Mouse (Mus musculus) heart, adult 18-20 months (tissue): ENCODE measurements around the gene Slc16a2. TPM values are rescaled to one million over a fixed set of nuclear protein-coding genes. Genes with fewer than 3 reads are reported as not detected.

Experiments
- DNase-seq, 2 experiments: peaks; one replicate each; pipeline ENCODE4 v3.0.0; 2021 to 2022; ENCODE audit warnings: mixed read lengths in 1 of 2
- long read RNA-seq, 2 experiments: library from polyadenylated mRNA; stranded (forward); transcript quantifications; one replicate each; pipeline ENCODE4 v2.0.0; 2021
- total RNA-seq, 2 experiments: library from RNA; stranded (reverse); gene quantifications; 2 replicates each; pipeline ENCODE4 v1.2.3; 2021

The Slc16a2 gene
- 1 to 10 TPM; 6.6 to 7.0 TPM for total RNA-seq
- long read RNA-seq, experiment 1, full-length matches to known transcripts = 2 of 3 reads
- long read RNA-seq, experiment 1, partial matches to known transcripts = 0 of 3 reads
- long read RNA-seq, experiment 1, other reads (novel, unspliced or antisense) = 1 of 3 reads
- long read RNA-seq, experiment 2, full-length matches to known transcripts = 1 of 3 reads
- long read RNA-seq, experiment 2, partial matches to known transcripts = 0 of 3 reads
- long read RNA-seq, experiment 2, other reads (novel, unspliced or antisense) = 2 of 3 reads

DNA sequence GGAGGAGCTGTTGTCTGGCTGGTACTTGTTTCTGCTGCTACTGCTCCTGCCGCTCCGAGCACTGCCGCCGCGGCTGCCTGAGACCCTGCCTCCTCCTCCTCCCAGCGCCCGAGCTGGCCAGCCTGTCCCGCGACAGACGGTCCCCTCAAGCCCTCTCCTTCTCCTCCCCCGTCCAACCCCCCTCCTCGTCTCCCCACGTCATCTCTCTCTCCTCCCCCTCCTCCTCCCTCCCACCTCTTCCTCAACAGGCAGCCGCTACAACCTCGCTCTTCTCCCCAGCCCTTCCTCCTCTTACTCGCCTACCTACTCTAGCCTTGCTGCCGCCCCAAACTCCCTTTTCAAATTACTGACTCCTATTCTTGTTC is at the start of gene Slc16a2:
Slc16a2 (minus strand) TSS at position 152 of the 365 bp plus-strand sequence.
- peak; percentile 64 to 72 for DNase-seq

DNA sequence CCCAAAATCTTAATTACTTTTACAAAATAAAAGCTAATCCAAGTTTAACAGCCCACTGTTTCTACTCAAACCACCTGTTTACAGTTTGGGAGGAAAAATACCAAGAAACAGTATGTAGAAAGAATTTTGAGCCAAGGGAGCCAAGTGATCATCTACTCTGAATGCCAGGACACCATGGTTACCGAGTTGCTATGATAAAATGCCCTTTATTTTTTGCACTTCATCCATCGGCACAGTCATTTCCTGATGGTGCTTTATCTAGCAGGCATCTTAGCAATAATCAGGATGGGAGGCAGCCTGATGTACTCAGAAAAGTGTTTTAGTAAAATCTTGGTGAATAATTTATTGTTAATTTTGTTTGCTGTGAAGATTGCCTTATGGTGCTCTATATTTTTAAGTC is 41.7 kb upstream of the Slc16a2 start:
- no peak for DNase-seq

DNA sequence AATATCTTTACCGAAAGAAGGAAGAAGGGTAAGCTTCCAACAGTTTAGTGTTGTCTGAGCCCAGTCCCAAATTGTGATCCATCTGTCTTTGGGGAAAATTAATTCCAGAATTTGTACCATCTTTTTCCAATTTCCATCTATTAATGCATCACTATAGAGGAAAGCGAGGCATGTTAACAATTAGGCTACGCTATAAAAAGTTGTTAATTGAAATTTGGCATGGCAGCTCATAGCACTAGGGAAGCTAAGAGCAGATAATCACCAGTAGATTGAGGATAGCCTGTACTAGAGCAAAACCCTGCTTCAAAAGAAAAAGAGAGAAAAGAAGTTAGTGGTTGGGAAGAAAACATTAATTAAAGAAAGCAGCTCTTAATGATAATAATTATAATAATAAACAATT is 41.1 kb upstream of the Slc16a2 start:
- no peak for DNase-seq

DNA sequence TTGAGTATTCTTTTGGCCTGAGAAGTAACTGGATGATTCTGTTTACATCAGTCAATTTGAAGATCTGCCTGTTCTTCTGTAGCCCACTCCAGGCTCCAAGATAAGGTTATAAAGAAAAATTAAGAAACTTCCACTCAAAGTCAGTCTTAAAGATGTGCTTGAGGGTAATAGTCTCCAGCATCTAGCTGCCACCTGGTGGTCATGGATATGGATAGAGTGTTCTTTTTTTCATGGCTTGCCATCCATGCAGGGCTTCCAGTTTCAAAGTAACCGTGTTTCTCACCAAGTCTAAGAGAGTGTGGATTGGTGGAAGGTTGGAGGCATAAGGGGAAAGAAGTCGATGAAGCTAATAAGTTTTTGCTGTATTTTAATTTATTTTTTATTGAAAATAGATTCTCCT is 23.5 kb upstream of the Slc16a2 start:
- peak; percentile 11 to 49 for DNase-seq

DNA sequence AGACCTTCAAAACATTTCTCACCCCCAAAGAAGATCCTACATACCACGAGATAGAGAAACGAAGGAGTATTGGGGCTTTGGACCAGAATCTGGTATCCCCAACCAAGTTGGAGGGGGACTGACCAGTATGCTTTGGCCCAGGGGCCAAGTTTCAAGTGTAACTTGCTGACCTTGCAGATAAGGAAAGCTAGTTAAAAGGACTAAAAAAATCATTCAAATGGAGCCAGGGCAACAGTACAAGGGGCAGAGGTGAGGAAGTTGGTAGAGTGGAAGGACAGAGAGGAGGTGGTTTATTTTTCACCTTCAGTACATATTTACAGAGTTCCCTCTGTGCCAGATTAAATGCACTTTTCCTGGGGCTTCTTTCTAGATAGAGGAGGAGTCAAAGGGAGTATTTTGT is 7.1 kb upstream of the Slc16a2 start:
- DNase-seq = no peak

DNA sequence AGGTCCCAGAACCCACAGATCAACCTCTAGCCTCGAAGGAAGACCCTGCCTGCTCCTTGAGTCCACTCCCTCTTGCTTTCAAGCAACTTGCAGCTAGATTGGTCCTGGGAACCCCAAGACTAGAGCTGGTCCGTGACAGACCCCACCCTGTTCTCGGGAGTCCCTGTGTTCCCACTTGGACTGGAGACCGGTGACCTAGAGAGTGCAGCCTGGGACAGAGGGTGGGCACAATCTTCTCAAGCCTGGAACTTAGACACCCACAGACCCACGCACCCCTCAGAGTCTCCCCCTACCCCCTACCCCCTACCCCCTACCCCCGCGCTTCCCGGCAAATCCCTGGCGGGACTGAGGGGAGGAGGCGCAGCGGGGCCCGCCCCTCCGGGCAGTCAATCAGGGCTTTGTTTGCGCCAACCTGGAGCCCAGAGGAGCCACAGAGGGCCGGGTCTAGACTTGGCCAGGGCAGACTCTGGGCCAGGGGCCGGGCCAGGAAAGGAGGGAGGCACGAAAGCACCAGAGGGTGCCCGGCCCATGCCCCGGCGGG is 558 bp upstream of the Slc16a2 start:
- peak; percentile 55 to 62 for DNase-seq

DNA sequence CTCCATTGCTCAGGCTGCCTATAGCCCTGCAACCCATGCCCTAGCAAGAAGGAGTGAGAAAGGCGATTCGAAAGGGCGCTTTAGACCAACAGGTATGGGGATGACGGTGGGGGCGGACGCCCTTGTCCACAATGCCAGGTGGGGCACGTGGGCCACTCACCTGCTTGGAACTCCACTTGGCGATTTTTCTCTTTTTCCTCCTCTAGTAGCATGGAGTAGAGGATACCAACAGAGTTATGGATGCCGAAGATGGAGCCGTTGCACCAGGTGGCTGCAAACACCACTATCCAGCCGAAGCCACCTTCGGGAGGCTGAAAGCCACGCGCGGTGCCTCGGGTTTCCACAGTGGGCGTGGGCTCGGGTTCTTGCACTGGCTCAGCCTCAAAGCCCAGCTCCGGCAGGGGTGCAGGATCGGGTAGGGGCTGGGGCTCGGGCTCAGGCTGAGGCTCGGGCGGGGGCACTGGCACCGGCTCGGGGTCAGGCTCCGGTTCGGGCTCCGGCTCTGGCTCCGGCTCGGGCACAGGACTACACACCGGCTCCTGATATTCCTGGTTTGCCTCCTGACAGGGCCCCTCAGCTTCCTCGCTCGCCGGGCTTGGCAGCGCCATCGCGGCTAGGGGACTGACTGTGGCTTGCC is 470 bp downstream of the Slc16a2 start:
- DNase-seq = no peak

DNA sequence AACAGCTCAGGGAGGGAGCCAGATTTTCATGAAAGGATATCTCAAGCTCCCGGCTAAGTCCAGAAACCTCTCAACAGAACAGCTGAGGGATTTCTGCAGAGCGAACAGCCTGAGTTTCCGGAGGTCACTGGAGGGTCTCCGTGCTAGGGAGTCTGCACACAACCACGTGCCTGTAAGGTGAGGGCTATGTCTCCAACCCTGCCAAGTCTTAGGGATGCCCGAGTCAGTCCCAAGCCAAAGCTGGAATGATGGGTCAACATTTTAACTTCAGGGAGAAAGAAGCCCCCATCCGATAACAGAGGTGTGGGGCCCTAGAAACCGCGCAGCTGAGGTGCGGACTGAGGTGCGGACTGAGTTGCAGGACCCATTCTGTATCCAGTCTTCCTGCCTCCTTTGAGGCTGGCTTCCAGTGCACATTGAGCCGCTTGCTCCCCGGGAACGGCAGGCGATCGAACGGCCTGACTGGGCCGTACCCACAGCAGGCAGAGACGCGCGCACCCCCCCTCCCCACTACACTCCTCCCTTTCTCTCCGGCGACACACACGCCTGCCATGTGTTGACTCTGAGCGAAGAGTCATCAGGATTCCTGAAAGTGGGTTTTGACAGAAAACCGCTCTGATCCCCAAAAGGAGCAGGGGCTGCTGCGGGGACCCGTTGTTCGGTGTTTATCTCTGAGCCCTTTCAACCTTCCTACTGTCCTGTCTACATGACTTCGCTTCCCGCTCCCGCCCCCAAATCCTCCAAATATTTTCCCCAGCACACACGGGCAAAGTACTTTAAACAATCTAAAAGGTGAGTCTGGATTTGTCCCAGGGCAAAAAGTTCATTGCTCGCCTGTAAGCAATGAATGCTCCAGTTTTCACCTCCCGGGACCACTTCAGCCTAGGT is 1.2 kb downstream of the Slc16a2 start:
- peak; percentile 29 to 30 for DNase-seq

DNA sequence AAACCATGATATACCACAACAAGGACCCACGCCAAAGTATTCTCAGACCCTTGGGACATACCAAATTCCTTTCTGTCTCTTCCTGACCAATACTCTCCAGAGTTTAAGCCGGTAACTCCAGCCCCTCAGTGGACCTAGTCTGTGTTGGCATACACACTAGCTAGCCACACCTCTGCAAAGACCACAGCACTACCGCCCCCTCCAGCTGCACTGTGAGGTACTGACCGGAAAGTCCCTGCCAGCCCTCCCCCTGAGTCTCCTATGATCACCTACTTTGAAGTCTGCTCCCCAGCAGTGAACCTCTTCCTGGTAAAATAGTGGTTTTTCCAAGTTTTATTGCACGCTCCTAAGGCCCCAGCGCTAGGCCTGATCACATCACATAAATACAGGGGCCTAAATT is 2.5 kb downstream of the Slc16a2 start:
- peak in 1 of 2 experiments; percentile 15 for DNase-seq

DNA sequence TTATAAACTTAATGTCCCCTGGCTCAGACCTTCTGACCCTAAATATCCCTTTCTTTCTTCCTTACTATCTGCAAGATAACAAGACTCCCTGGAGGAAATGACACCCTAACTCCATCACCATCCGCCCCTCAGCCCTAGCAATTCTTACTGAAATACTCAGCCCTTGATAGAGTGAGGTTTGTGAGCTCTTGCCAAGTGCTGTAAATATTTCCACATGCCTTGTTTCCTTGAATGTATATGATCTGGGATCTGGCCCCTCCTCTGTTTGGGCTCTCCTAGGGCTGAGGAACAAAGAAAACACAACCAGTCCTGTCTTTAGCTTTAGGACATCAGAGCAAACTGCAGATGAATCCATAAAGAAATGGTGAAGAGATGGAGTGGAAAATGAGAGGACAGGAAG is 9.1 kb downstream of the Slc16a2 start:
- DNase-seq = no peak

DNA sequence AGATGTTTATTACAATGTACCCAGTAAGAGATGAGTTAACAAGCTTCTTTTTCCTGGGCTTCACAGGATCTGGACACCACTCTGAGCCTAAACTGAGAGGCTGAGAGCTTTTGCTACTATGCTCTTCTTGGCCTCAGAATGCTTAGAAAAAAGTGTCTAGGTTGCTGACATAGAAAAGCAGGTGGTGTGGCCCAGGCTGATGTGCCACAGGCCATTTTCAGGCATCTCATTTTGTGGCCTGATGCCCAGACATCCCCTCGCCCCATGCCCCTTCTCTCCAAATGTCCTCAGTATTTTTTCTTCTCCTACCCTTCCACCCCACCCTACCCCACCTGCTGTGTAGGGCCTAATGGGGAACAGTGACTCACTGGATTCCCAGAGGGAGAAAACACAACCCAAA is 11.3 kb downstream of the Slc16a2 start:
- DNase-seq = no peak

DNA sequence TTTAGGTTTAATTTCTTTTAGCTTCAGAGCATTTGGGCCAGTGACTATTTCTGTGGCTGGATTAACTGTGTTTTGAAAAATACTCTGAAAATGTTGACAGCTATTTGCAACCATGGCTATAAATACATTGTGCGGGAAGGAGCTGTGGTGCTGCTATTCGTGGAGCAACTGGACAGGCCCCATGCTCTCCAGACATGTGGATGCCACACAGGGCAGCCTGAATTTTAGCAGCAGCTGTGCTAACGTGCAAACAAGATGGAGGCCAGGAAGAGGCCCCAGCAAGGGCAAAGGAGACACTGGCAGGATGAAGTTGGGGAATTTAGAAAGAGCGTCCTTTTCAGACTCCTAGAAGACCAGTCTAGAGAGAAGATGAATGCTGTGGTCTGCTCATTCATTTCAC is 15.4 kb downstream of the Slc16a2 start:
- no peak for DNase-seq

DNA sequence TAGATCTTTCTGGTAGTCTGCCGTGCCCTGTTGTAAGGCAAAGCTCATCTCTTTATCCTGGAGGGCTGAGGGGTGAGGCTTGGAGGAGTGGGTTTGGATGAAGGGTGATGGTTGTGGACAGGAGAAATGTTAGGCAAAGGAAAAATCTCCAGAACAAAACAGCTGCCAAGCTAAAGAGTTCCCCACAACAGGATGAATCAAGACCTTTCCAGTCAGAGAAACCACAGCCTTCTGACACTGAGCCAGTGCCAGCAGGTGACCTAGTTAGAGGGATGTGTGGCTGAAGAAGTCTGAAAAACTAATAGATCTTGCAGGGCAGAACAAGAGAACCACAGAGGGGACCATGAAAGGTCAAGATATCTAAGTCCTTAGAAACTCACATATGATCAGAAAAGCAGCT is 24.8 kb downstream of the Slc16a2 start:
- DNase-seq = no peak

DNA sequence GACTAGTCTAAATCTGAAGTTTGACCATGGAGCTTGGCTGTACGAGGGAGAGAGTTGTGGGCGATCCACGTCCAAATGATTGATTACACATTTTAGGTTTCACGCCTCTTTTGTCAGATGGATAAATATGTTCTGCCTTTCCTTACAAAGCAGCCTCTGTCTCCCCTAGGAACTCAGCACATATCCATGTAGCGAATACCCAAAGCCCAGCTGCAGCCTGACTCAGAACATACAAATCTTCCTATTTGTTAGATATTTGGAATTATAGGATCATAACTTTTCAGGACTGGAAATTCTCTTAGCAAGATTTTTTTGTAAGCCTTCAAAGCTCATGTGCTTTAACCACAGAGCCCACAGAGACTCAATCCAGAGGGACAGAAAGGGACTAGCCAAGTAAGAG is 26.3 kb downstream of the Slc16a2 start:
- no peak for DNase-seq

DNA sequence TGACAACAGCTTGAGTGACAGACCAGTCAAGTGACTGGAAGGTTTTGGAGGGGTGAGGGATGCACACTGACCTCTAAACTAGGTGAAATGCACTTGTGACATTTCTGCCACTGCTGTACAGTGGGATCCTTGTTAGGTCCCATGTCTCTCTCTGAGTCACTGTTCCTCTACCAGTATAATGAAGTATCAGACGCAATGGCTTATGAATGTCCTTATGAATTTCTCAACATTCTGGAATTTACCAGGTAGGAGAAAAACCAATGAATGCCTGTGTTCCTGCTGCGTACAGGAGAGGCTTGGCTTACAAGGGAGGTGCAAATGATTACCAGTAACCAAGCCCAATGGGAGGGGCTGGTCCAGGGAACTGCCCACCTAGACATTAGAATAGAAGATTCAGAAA is 30.5 kb downstream of the Slc16a2 start:
- DNase-seq = no peak

DNA sequence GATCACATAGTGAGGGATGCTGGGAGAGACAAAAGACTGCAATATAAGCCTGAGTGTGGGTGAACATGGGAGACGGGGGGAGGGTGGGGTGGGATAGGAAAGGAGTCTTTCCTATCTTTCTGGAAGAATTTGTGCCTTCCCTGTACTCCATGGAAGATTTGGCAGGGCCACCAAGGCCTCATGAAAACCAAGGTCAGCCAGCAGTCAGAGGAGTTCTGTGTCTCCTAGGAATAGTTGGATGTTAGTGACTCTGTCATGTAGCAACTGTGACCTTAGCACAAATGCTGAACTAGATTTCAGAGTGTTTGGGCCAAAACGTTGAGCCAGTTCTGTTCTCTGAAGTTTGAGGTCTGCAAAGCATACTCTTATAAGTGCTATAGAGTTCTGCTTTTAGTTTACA is 36.1 kb downstream of the Slc16a2 start:
- DNase-seq = peak; percentile 25 to 57

DNA sequence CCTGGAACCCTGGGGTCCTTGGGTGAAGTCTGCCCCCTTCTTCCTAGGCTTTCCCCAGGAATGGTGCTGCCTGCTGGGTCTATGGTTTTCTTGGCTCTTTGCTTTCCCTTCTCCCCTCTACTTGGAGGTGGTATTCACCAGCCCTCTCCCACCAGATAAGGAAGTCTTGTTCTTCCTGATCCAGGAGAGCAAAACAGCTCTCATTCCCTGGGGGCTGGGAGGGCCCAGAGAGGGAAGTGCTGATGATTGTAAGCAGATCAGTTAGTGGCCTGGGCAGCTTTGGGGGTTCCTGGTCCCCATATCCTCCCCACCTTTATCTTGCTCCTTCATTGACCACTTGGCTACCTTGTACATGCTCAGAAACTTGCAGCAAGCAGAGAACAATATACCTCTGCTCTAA is 45.4 kb downstream of the Slc16a2 start:
- DNase-seq = peak in 1 of 2 experiments; percentile 13

DNA sequence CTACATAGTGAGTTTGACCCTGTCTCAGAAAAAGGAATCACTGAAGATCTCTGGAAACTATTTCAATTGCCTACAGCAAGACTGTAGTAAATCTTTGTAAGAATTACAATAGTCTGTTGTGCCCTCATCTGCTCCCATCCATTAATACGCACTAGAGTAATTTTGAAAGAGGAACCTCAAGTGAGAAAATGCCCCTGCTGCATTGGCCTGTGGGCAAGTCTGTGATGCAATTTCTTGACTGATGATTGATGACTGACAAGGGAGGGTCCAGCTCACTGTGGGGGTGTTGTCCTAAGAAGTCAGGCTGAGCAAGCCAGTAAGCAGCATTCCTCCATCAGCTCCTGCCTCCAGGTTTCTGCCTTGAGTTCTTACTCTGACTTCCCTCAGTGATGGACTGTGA is 75.6 kb downstream of the Slc16a2 start:
- no peak for DNase-seq

DNA sequence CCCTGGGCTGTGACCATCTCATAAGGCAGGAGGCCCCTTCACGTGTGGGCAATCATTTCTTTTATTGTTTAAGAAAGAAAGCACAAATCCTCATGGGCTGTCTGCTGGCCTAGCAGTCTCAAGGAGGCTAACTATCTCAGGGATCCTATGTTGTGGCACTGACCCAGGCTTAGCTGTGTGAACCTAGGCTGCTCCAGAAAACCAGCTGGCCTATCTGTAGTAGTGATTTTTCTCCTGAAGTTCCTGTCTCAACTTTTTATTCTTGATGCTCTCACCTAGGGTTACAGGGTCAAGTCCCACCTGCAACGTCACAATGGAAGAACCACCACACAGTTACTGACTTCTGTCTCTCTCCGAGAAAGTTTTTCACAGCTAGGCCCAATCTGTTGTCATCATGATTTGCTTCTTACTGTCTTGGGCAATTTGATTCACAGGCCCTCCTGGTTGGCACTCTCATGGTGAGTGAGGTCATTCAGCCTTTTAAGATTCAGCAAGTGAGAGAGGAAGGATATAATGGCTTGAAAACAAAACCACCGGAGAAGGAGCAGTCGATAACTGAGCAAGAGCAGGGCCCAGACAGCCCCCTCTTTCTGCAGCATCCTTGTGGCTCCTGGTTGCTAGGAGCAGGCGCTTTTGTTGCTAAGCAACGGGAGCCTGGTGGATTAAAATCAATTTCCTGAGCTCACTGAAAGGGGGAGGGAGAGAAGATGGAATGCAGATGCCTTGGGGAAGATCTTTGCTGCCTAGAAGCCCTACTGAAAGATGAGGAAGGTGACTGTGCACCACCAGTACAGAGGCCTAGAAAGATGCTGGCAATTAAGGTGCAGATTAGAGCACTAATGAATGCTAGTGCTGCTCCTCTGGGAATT is 77.4 kb downstream of the Slc16a2 start:
- DNase-seq = no peak

DNA sequence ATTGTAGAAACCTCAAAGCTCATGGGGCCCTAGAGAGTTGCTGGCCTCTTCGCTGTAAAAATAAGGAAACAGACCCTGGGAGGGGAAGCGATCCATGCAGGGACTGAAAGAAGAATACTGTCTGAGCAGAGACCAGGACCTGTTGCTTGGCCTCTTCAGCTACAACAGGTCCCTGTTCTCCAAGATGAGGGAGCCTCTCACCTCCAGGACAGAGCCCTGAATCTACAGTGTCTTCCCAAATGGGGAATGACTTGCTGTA is 79.8 kb downstream of the Slc16a2 start:
- DNase-seq = no peak

DNA sequence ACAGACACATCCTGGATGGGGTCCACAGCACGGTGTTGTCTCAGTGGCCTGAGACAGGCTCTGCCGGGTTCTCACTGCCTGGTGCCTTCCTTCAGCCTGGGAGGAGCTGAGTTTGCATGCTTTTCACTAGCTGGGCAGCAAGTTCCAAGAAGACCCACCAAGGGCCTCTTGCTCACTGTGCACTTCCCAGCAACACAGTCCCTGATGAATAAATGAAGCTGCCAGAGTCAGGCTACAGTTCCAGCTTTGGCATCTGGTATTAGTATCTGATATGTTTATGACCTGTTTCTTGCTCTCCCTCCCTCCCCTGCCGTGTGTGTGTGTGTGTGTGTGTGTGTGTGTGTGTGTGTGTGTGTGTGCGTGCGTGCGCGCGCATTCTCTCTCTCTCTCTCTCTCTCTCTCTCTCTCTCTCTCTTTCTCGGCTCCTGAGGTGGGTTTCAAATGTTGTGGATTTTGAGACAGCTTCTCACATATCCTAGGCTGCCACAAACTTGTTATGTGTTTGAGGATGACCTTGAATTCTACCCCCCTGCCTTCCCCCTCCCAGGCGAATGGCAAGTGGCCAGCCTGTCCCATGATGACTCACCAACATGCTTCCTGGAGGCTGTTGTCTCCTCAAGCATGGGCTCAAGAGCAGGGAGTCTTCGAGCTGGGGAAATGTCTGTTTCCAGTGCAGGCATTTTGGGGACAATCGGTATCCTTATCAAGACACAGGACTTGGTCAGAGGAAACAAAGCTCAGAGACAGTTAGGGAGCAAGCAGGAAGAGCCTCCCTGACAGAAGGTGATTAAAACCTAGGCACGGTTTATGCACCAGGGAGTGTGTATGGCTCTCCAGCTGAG is 80.3 kb downstream of the Slc16a2 start:
- DNase-seq = peak; percentile 60 to 72
